Mouse (Mus musculus) E14TG2a.4 (cell line): ENCODE measurements around the gene 1110051M20Rik.

Experiments
- CTCF ChIP-seq: conservative IDR thresholded peaks from 2 replicates; pipeline ENCODE4 v1.5.1; 2014; ENCODE audit warnings: low read length
- NANOG ChIP-seq: IDR thresholded peaks from 2 replicates; pipeline ENCODE4 v1.6.1; 2014; ENCODE audit warnings: borderline replicate concordance, low read length, mixed read lengths

- no peak for TF ChIP-seq CTCF
- no peak for TF ChIP-seq NANOG
Observed at GRCm38 (mm10) chr2:91329996-91330738, 114.3 kb downstream of the 1110051M20Rik start.
